22 mouse cellular contexts compared by ENCODE assay signal in genomic region chr2:122671714-122672113, GRCm38 (mm10). TPM values are rescaled to one million over a fixed set of nuclear protein-coding genes. Genes with fewer than 3 reads are reported as not detected.
"Had no signal": no experiment of that assay in that cellular context is flagged by ENCODE, and none has a peak within 500 bp of the region (broad histone marks: within the 10 kb centered on the region; RNA-seq: fewer than 3 reads in every experiment).

No protein-coding gene starts in this region.

- H3K4me3 ChIP-seq: kidney, embryonic 15.5 days; left cerebral cortex, adult 2 months; limb, embryonic 12.5 days; limb, embryonic 15.5 days; midbrain, embryonic 12.5 days; midbrain, embryonic 15.5 days; stomach, embryonic 15.5 days had no signal

- ATAC-seq: liver, postnatal 0 days; lung, postnatal 0 days; midbrain, embryonic 15.5 days had no signal

- DNase-seq: kidney, adult 11 months; kidney, adult 8-10 months; kidney, postnatal 10 days; kidney, postnatal 36 days; layer of hippocampus, postnatal 36 days; liver, postnatal 0 days; lung, embryonic 14.5 days; right cerebral cortex, adult 18-20 months; right cerebral cortex, postnatal 25 days; spleen, adult 18-20 months; thymus, postnatal 25 days had no signal

- H3K9ac ChIP-seq: kidney, embryonic 15.5 days; limb, embryonic 12.5 days; limb, embryonic 15.5 days; liver, embryonic 14.5 days; liver, postnatal 0 days; lung, embryonic 14.5 days; midbrain, embryonic 12.5 days; midbrain, embryonic 15.5 days; stomach, embryonic 15.5 days had no signal

- H3K9me3 ChIP-seq: kidney, embryonic 15.5 days; limb, embryonic 12.5 days; limb, embryonic 15.5 days; midbrain, embryonic 12.5 days; midbrain, embryonic 15.5 days; stomach, embryonic 15.5 days had no signal

- H3K4me1 ChIP-seq: kidney, embryonic 15.5 days; limb, embryonic 12.5 days; limb, embryonic 15.5 days; midbrain, embryonic 12.5 days; midbrain, embryonic 15.5 days; stomach, embryonic 15.5 days had no signal

- H3K27me3 ChIP-seq: limb, embryonic 12.5 days; limb, embryonic 15.5 days; midbrain, embryonic 15.5 days; stomach, embryonic 15.5 days had no signal

- H3K4me2 ChIP-seq: kidney, embryonic 15.5 days; limb, embryonic 12.5 days; limb, embryonic 15.5 days; liver, embryonic 11.5 days; lung, embryonic 14.5 days; midbrain, embryonic 12.5 days; midbrain, embryonic 15.5 days; stomach, embryonic 15.5 days had no signal

- H3K36me3 ChIP-seq: kidney, embryonic 15.5 days; limb, embryonic 12.5 days; limb, embryonic 15.5 days; midbrain, embryonic 12.5 days; midbrain, embryonic 15.5 days; stomach, embryonic 15.5 days had no signal

- H3K27ac ChIP-seq: kidney, embryonic 15.5 days; left cerebral cortex, adult 2 months; limb, embryonic 12.5 days; limb, embryonic 15.5 days; liver, embryonic 14.5 days; macrophage; midbrain, embryonic 12.5 days; midbrain, embryonic 15.5 days; stomach, embryonic 15.5 days had no signal

RNA-seq across cellular contexts. Expression of gene AA467197, which starts 34.9 kb away (rescaled TPM):
- polyA plus RNA-seq: liver, embryonic 11.5 days; lung, embryonic 14.5 days had no signal
